Mouse (Mus musculus) liver, adult 10 weeks (tissue): ENCODE data around the gene Olfr869. TPM values are rescaled to one million over a fixed set of nuclear protein-coding genes. Genes with fewer than 3 reads are reported as not detected.

Source experiments
- polyA plus RNA-seq: library from polyadenylated mRNA; stranded (reverse); fragments of 350-450 nt; fragmentation: Illumina TruSeq; extraction: RNeasy Lipid Tissue Mini Kit (QIAGEN cat#74804); gene quantifications from one replicate; pipeline ENCODE4 v1.2.3, GENCODE M21; 2014; ENCODE audit warnings: low read depth, low replicate concordance

Gene Olfr869
- not detected for polyA plus RNA-seq

DNA sequence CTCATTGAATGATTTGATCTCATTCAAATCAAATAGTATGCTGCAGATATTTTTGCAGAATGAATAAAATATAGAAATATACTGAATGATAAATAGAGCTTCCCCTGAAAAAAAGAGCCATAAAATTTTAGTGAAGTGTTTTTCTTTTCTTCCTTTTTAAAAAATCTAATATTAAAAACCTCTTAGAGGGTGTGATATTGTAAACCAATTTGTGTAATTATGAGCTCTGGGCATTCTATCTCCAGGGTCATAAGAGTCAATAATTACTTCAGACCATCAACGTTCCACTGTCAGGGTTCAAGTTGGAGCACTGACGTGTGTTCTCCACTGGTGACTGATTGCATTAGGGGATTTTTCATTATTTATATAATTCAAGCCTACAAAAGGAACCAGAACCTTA lies at the start of gene Olfr869:
TSS of gene Olfr869 (plus strand) at position 301 of the 400 bp plus-strand sequence.

DNA sequence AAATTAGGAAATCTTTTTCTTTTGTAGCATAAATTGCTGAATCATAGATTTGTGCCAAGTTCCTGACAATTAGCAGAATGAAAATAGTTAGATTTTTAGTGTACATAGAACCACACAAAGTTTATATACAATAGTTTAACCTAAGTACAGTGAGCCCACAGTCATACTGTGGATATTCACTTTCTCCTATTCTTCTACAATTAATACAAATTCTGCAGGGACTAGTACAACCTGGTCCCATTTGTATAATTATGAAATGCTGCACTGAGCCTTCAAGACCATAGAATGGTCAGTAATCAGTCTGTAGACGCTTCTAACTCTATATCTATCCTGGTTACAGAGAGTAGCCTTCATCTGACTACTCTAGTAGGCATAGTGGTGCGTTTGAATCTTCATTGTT lies 30.5 kb upstream of the Olfr869 start, which contains the start of gene Olfr868:
TSS of gene Olfr868 (plus strand) at position 301 of the 400 bp plus-strand sequence.

DNA sequence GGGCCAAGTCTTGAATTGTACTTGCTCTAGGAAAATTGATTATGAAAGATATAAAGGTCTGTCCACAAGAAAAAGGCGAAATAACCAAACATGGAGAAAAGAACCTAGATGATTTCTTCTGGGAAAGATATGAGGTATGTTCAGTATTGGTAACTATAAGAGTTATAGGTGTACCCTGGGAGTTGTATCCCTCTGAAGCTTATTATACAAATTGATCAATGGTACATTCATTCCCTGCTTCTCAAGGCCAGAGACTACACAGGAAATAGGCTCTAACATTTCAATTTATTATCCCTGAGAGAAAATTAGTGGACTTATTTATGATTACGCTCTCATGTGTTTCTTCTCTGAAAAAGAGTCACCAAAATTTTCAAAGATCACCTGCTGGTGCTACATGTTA lies 45.1 kb downstream of the Olfr869 start, which contains the start of gene Olfr870:
TSS of gene Olfr870 (minus strand) at position 101 of the 400 bp plus-strand sequence.

Other genes starting within 250 kb of the Olfr869 start
- not detected for gene Olfr862, start 241.0 kb upstream of the Olfr869 start, polyA plus RNA-seq
- not detected for gene Olfr77, start 212.1 kb upstream of the Olfr869 start, polyA plus RNA-seq
- gene Olfr866, start 101.0 kb upstream of the Olfr869 start, polyA plus RNA-seq, result not detected
- gene Olfr867, start 71.4 kb upstream of the Olfr869 start, polyA plus RNA-seq, result not detected
- not detected for gene Olfr868, start 30.4 kb upstream of the Olfr869 start, polyA plus RNA-seq
- gene Olfr870, start 45.0 kb downstream of the Olfr869 start, polyA plus RNA-seq, result not detected
- not detected for gene Olfr871, start 83.2 kb downstream of the Olfr869 start, polyA plus RNA-seq
- gene Olfr872, start 108.1 kb downstream of the Olfr869 start, polyA plus RNA-seq, result not detected
- gene Olfr39, start 153.3 kb downstream of the Olfr869 start, polyA plus RNA-seq, result not detected
- gene Olfr873, start 169.5 kb downstream of the Olfr869 start, polyA plus RNA-seq, result not detected
- not detected for gene Olfr18, start 207.1 kb downstream of the Olfr869 start, polyA plus RNA-seq